In genomic region chr16:76786405-76787155, GRCm38 (mm10) we compare ENCODE assay signal across 8 mouse cellular contexts.
A peak's percentile ranks its signal among the peaks of the same experiment; 100 is the strongest.
DNase-seq lines count a peak whose midpoint lies in the region; ATAC-seq and TF ChIP-seq lines count a peak whose summit lies in the region.

No protein-coding gene starts in this region.

- H3K36me3 ChIP-seq in forebrain, postnatal 0 days (ENCODE audit: insufficient read depth) = no peaks in the 10 kb centered on the region
- no peaks in the 10 kb centered on the region for H3K36me3 ChIP-seq in forebrain, embryonic 16.5 days (ENCODE audit: control insufficient read depth, insufficient read depth)

- no peak for ATAC-seq in forebrain, postnatal 0 days
- ATAC-seq in forebrain, embryonic 16.5 days = no peak

- H3K27me3 ChIP-seq in forebrain, postnatal 0 days (ENCODE audit: insufficient read depth, low read length) = no peaks in the 10 kb centered on the region
- H3K27me3 ChIP-seq in forebrain, embryonic 16.5 days (replicated peaks; ENCODE audit: control insufficient read depth, insufficient read depth, low read length) = no peaks in the 10 kb centered on the region

- H3K4me1 ChIP-seq in forebrain, postnatal 0 days (ENCODE audit: insufficient read depth) = no peaks in the 10 kb centered on the region
- H3K4me1 ChIP-seq in forebrain, embryonic 16.5 days (replicated peaks; ENCODE audit: control insufficient read depth, insufficient read depth, low read length) = no peaks in the 10 kb centered on the region

- TF ChIP-seq CTCF in forebrain, postnatal 0 days (IDR thresholded peaks at IDR 0.05; ENCODE audit: low read depth) = peak; percentile 56

- DNase-seq in forebrain, postnatal 0 days = no peak
- peak; percentile 53 for DNase-seq in A20 (ENCODE audit: low read depth, low spot score)
- peak; percentile 79 to 83 for DNase-seq in adrenal gland, postnatal 36 days
- peak; percentile 46 for DNase-seq in fibroblast of lung, adult 2 months (ENCODE audit: low read depth)
- DNase-seq in kidney, postnatal 10 days = peak; percentile 78
- DNase-seq in lung, postnatal 4 days = peak; percentile 68 to 79
- DNase-seq in thymus, postnatal 25 days = peak; percentile 56

- H3K27ac ChIP-seq in forebrain, postnatal 0 days (ENCODE audit: low read depth, low read length) = no peak overlapping the region
- no peak overlapping the region for H3K27ac ChIP-seq in forebrain, embryonic 16.5 days (ENCODE audit: low read length)

- no peak overlapping the region for H3K4me2 ChIP-seq in forebrain, postnatal 0 days (ENCODE audit: low read depth)
- H3K4me2 ChIP-seq in forebrain, embryonic 16.5 days (ENCODE audit: low read length) = no peak overlapping the region

- no peak overlapping the region for H3K4me3 ChIP-seq in forebrain, postnatal 0 days (ENCODE audit: low read depth, low read length)
- no peak overlapping the region for H3K4me3 ChIP-seq in forebrain, embryonic 16.5 days (replicated peaks; ENCODE audit: low read length)

- no peak overlapping the region for H3K9ac ChIP-seq in forebrain, postnatal 0 days
- H3K9ac ChIP-seq in forebrain, embryonic 16.5 days (replicated peaks; ENCODE audit: low read depth, low read length) = no peak overlapping the region

- H3K9me3 ChIP-seq in forebrain, postnatal 0 days (ENCODE audit: low read length) = no peaks in the 10 kb centered on the region
- H3K9me3 ChIP-seq in forebrain, embryonic 16.5 days (ENCODE audit: control insufficient read depth, low read length) = no peaks in the 10 kb centered on the region

- 72% methylated on average over 6 of the region's 6 CpGs for WGBS in forebrain, postnatal 0 days
- WGBS in forebrain, embryonic 16.5 days = 75% methylated on average over 6 of the region's 6 CpGs
